8 mouse cellular contexts compared by ENCODE assay signal in the genomic region with DNA sequence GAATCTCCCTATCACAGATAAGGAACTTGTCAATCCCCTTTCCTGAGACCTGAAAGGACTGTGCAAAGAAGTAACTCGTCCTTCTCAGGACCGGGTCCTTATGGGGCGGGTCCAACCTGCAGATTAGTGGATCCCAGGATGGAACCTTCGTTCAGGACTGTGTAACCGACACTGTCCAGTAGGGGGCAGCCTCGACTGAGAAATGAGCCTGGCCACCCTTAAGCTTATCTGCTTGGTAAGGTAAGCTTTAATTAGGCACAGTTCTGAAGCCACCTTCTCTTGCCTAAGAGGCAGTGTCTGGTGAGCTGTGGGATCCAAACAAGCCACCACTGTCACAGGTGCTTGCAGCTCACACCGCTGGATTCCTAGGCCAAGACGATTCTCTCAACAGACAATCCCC. TPM values are rescaled to one million over a fixed set of nuclear protein-coding genes. Genes with fewer than 3 reads are reported as not detected.
DNase-seq lines count a peak whose midpoint lies in the region; ATAC-seq and TF ChIP-seq lines count a peak whose summit lies in the region.

No protein-coding gene starts in this region.

- H3K36me3 ChIP-seq in ES-E14 (ENCODE audit: control insufficient read depth, insufficient read depth, low read length, poor library complexity, severe bottlenecking) = no peaks in the 10 kb centered on the region
- H3K36me3 ChIP-seq in forebrain, embryonic 13.5 days (ENCODE audit: poor library complexity, severe bottlenecking) = no peaks in the 10 kb centered on the region

- H3K4me2 ChIP-seq in forebrain, embryonic 13.5 days = no peak overlapping the region

- no peak overlapping the region for H3K9ac ChIP-seq in ES-E14 (ENCODE audit: insufficient read depth, low read depth, low read length, poor library complexity, severe bottlenecking)
- no peak overlapping the region for H3K9ac ChIP-seq in forebrain, embryonic 13.5 days

- no peak overlapping the region for H3K4me3 ChIP-seq in ES-E14 (ENCODE audit: insufficient read depth in 1 of 2, low read depth in 1 of 2, low read length in 2 of 2, poor library complexity in 1 of 2, severe bottlenecking in 1 of 2)
- no peak overlapping the region for H3K4me3 ChIP-seq in forebrain, embryonic 13.5 days
- no peak overlapping the region for H3K4me3 ChIP-seq in lung, adult 2 months (replicated peaks; ENCODE audit: extremely low read depth, low read depth, low read length)

- ATAC-seq in forebrain, embryonic 13.5 days = peak; percentile 54

- 0 out of 2 replicates have a peak, but pooled peaks cover 4% of the 10 kb centered on the region for H3K27me3 ChIP-seq in forebrain, embryonic 13.5 days

- no peaks in the 10 kb centered on the region for H3K4me1 ChIP-seq in ES-E14 (ENCODE audit: control insufficient read depth in 2 of 2, insufficient read depth in 2 of 2, low read length in 2 of 2, poor library complexity in 1 of 2)
- peaks cover 22% of the 10 kb centered on the region for H3K4me1 ChIP-seq in forebrain, embryonic 13.5 days
- peaks cover 7% of the 10 kb centered on the region for H3K4me1 ChIP-seq in lung, adult 2 months (ENCODE audit: control insufficient read depth, insufficient read depth, low read length)

- DNase-seq in ES-E14 (ENCODE audit: low read depth, low spot score) = peak; percentile 80
- DNase-seq in c-Kit-negative CD71-positive TER-119-positive erythroid progenitor cells, embryonic 14.5 days (ENCODE audit: low read depth, low spot score) = peak; percentile 61
- DNase-seq in heart, postnatal 25 days (ENCODE audit: low spot score) = peak; percentile 56
- peak; percentile 47 to 85 for DNase-seq in layer of hippocampus, adult 18-20 months (ENCODE audit: low spot score in 2 of 2)
- DNase-seq in lung, adult 2 months = peak; percentile 84
- peak; percentile 76 for DNase-seq in ovary, postnatal 36 days (ENCODE audit: low spot score)
- DNase-seq in thymus, postnatal 25 days = peak; percentile 82

- no peak overlapping the region for H3K27ac ChIP-seq in ES-E14 (ENCODE audit: insufficient read depth, low read depth, low read length, poor library complexity, severe bottlenecking)
- H3K27ac ChIP-seq in forebrain, embryonic 13.5 days = no peak overlapping the region

- in situ Hi-C loops in ES-E14 (cut with MboI; ENCODE audit: low sequenced_read_pairs in 2 of 2, unreplicated experiment in 2 of 2) = loop anchor here (5.0 to 10.0 kb wide), 2 partner anchors 75 to 77 kb away; no protein-coding TSS in a partner anchor

- H3K9me3 ChIP-seq in ES-E14 (ENCODE audit: control insufficient read depth, insufficient read depth, low read depth, low read length) = peaks cover under 1% of the 10 kb centered on the region; the same call in 1 of the 2 replicates
- H3K9me3 ChIP-seq in forebrain, embryonic 13.5 days (replicated peaks) = no peaks in the 10 kb centered on the region

- no peak for TF ChIP-seq POLR2A in lung, adult 2 months (IDR thresholded peaks at IDR 0.05; ENCODE audit: borderline replicate concordance, extremely low read depth, low read depth, low read length)

- intact Hi-C loops in heart, postnatal 25 days (cut with DNase I) = loop anchor here (1.0 to 2.0 kb wide), 4 partner anchors 79 to 209 kb away; no protein-coding TSS in a partner anchor

- peak; percentile 96 for TF ChIP-seq CTCF in lung, adult 2 months (IDR thresholded peaks at IDR 0.05; ENCODE audit: insufficient read depth, low read length)

- 14% methylated on average over 8 of the region's 8 CpGs for WGBS in forebrain, embryonic 13.5 days
- WGBS in lung, adult 2 months = 12% methylated on average over 8 of the region's 8 CpGs

TF ChIP-seq in ES-E14, 5 proteins besides CTCF, POLR2A, EP300 and RAD21:
- no peak for TF ChIP-seq ZNF384 (IDR thresholded peaks at IDR 0.05; ENCODE audit: low read depth, low read length)
- TF ChIP-seq ZC3H11A (IDR thresholded peaks at IDR 0.05; ENCODE audit: borderline replicate concordance, low read depth, low read length) = peak; percentile 93

RNA-seq across cellular contexts. Expression of a gene that starts 24.8 kb away (rescaled TPM):
- total RNA-seq in ES-E14 (2012; rRNA removed) = 0.89 TPM in 1 of 2 replicates, not detected in the other
- 0.49 TPM in 1 of 2 replicates, not detected in the other for polyA plus RNA-seq in forebrain, embryonic 13.5 days (2015; fragmentation: Nextera tagmentation; extraction: Ambion mirVana)
- total RNA-seq in heart, postnatal 25 days (2021) = not detected
- total RNA-seq in layer of hippocampus, adult 18-20 months (2021) = not detected
- polyA plus RNA-seq in lung, adult 2 months (2012; rRNA removed) = not detected in 2 replicates

RNA-seq across cellular contexts. Expression of a gene that starts 34.8 kb away (rescaled TPM):
- total RNA-seq in ES-E14 (2012; rRNA removed) = 34.8 and 35.9 TPM in 2 replicates
- 8.8 and 11.1 TPM in 2 replicates for polyA plus RNA-seq in forebrain, embryonic 13.5 days (2015; fragmentation: Nextera tagmentation; extraction: Ambion mirVana)
- total RNA-seq in heart, postnatal 25 days (2021) = 1 to 10 TPM; 6.1 to 6.9 TPM
- total RNA-seq in layer of hippocampus, adult 18-20 months (2021) = 10 to 100 TPM; 18.4 to 18.8 TPM
- polyA plus RNA-seq in lung, adult 2 months (2012; rRNA removed) = 49.6 and 60.5 TPM in 2 replicates
